Mouse (Mus musculus): ENCODE measurements around the gene Creb3l4. TPM values are rescaled to one million over a fixed set of nuclear protein-coding genes. Genes with fewer than 3 reads are reported as not detected.
A peak's percentile ranks its signal among the peaks of the same experiment; 100 is the strongest.

Creb3l4 gene
- total and polyA plus RNA-seq, 3 experiments, result 0.21 to 0.89 (median 0.59) TPM

DNA sequence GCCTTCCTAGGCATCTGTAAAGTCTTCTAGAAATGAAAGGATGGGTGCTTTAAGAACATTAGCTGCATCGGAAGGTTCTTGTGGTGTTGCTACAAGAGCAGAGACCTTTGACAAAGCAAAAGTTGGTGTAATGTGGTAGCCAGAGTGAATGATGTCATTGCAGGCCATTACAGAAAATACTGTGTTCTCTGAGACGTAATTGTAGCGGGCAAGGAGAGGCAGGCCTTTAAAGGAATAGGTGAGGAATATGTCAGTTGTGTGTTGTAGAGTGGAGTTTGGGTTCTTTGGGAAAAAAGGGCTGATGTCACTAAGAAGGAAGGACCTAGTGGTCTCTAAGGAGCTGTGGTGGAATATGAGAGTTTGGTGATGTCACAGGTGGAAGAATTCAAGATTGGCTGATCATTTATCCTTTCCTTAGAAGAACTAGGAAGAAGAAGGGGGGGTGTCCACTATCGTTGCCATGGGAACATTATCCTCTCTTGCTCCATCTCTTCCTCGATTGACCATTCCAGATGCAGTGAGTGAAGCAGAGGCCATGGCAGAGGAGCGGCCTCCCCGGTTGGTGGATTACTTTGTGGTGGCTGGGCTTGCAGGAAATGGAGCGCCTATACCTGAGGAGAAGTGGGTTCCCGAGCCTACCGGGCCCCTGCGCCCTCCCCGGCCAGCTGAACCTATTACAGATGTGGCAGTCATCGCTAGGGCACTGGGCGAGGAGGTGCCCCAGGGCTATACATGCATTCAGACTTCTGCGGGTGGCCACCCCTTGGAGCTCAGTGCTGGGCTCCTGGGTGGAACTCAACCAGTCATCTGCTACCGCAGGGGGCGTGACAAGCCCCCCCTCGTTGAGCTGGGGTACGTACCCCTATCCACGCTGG is 23.8 kb upstream of the Creb3l4 start:
- peak overlapping the region; percentile 63 for H3K4me2 ChIP-seq (ENCODE audit: insufficient read depth, low read depth, poor library complexity, severe bottlenecking)
- TF ChIP-seq ELF1 (IDR thresholded peaks at IDR 0.05; ENCODE audit: low read depth, low read length) (0 out of 2 replicates have a peak, but pooled peaks have one; percentile 27), ZMIZ1 (IDR thresholded peaks at IDR 0.05; ENCODE audit: low read depth, low read length) (no peak), GABPA (IDR thresholded peaks at IDR 0.05; ENCODE audit: insufficient replicate concordance, low read depth, low read length) (no peak), MEF2A (IDR thresholded peaks at IDR 0.05; ENCODE audit: borderline replicate concordance, low read depth, low read length) (0 out of 2 replicates have a peak, but pooled peaks have one; percentile 24)
- peak overlapping the region; percentile 97 for H3K9ac ChIP-seq (ENCODE audit: insufficient read depth, low read depth)
- no peaks in the 10 kb centered on the region for H3K9me3 ChIP-seq (replicated peaks; ENCODE audit: low read length)
- peak overlapping the region; percentile 76 to 92 (median 90) for H3K4me3 ChIP-seq (replicated peaks in 1 of 3; ENCODE audit: low read depth in 2 of 3, low read length in 2 of 3, poor library complexity in 1 of 3)
- in situ Hi-C loops (cut with MboI; ENCODE audit: low pct_ligation_motif_present, low pct_unique_long_range_greater_than_20kb, low sequenced_read_pairs) (no loop called here), dilution Hi-C loops (cut with MboI; ENCODE audit: extremely low pct_ligation_motif_present, extremely low pct_unique_long_range_greater_than_20kb, low sequenced_read_pairs) (no loop called here)
- DNase-seq (ENCODE audit: extremely low read depth), result no peak
- H3K79me2 ChIP-seq (replicated peaks; ENCODE audit: control insufficient read depth, extremely low read depth, insufficient read depth, poor library complexity, severe bottlenecking), result peaks cover 28% of the 10 kb centered on the region
- H3K4me1 ChIP-seq (ENCODE audit: control insufficient read depth in 1 of 2, insufficient read depth in 2 of 2), result peaks cover 28 to 46% of the 10 kb centered on the region in 2 experiments
- peaks cover 57 to 69% of the 10 kb centered on the region in 2 experiments for H3K36me3 ChIP-seq (replicated peaks in 1 of 2; ENCODE audit: control insufficient read depth in 1 of 2, insufficient read depth in 1 of 2, low read length in 1 of 2)
- H3K27ac ChIP-seq (ENCODE audit: insufficient read depth, low read depth), result peak overlapping the region; percentile 98
- H3K27me3 ChIP-seq (replicated peaks), result no peaks in the 10 kb centered on the region

DNA sequence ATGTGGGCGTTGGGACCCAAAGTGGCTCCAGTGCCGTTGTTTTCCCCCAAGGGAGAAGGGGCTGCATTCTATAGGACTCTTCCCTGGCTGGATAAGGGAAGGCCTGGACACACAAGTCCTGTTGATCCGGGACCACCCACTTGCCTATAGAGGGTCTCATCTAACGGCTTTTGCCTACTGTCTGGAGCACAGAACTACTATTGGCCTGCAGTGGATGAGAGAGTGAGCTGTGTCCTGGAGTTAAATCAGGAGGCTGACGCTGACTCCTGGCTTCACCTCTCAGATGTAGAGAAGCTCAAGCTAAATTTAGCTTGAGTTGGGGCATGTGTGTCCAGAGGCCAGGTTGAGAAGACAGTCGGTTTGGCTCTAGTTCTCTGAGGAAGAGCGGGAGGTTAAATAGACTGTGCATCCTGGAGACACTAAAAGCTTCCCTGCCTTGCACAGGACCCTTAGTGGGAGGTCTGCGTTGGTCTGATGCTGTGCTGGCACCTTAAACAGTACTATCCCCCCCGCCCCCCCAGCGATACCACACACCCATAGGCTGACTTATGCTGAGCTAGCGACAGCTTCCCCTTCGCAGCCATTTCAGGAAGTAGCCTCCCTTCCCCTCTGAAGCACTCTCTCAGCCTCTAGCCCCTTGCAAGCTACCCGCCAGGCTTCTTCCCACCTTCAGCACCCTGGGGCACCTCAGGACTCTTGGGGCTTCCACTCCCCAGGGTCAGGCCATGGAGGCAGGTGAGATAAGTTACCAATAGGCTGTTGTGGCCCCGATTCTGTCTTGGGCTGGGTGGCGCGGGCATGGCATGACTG is 22.8 kb upstream of the Creb3l4 start:
- Histone ChIP-seq H3K36me3 (replicated peaks in 1 of 2; ENCODE audit: control insufficient read depth in 1 of 2, insufficient read depth in 1 of 2, low read length in 1 of 2) (peaks cover 57 to 69% of the 10 kb centered on the region in 2 experiments), H3K4me3 (replicated peaks in 1 of 3; ENCODE audit: low read depth in 2 of 3, low read length in 2 of 3, poor library complexity in 1 of 3) (peak overlapping the region; percentile 76 to 92 (median 90)), H3K9me3 (replicated peaks; ENCODE audit: low read length) (no peaks in the 10 kb centered on the region), H3K27me3 (replicated peaks) (no peaks in the 10 kb centered on the region), H3K9ac (ENCODE audit: insufficient read depth, low read depth) (peak overlapping the region; percentile 97), H3K27ac (ENCODE audit: insufficient read depth, low read depth) (peak overlapping the region; percentile 98), H3K4me2 (ENCODE audit: insufficient read depth, low read depth, poor library complexity, severe bottlenecking) (peak overlapping the region; percentile 63), H3K4me1 (ENCODE audit: control insufficient read depth in 1 of 2, insufficient read depth in 2 of 2) (peaks cover 28 to 56% of the 10 kb centered on the region in 2 experiments), H3K79me2 (replicated peaks; ENCODE audit: control insufficient read depth, extremely low read depth, insufficient read depth, poor library complexity, severe bottlenecking) (peaks cover 28% of the 10 kb centered on the region)
- peak; percentile 82 for DNase-seq (ENCODE audit: extremely low read depth)
- dilution Hi-C loops (cut with MboI; ENCODE audit: extremely low pct_ligation_motif_present, extremely low pct_unique_long_range_greater_than_20kb, low sequenced_read_pairs) (no loop called here), in situ Hi-C loops (cut with MboI; ENCODE audit: low pct_ligation_motif_present, low pct_unique_long_range_greater_than_20kb, low sequenced_read_pairs) (no loop called here)
- TF ChIP-seq MAZ (IDR thresholded peaks at IDR 0.05; ENCODE audit: low read depth, low read length), result no peak; the same call in 1 of the 2 replicates
- TF ChIP-seq NRF1 (IDR thresholded peaks at IDR 0.05; ENCODE audit: low read depth, low read length), result peak; percentile 22; the same call in 1 of the 2 replicates
- TF ChIP-seq POLR2AphosphoS2 (IDR thresholded peaks at IDR 0.05; ENCODE audit: low read depth, low read length), result peak; percentile 80
- peak; percentile 32 for TF ChIP-seq HCFC1 (IDR thresholded peaks at IDR 0.05; ENCODE audit: low read depth, low read length)
- TF ChIP-seq EP300 (IDR thresholded peaks at IDR 0.05; ENCODE audit: low read length), result 0 out of 2 replicates have a peak, but pooled peaks have one; percentile 10
- no peak; the same call in none of the 2 replicates for TF ChIP-seq CHD1 (IDR thresholded peaks at IDR 0.05; ENCODE audit: low read depth, low read length)
- TF ChIP-seq POLR2A (IDR thresholded peaks at IDR 0.05; ENCODE audit: low read depth, low read length), result peak; percentile 95
- TF ChIP-seq ZC3H11A (IDR thresholded peaks at IDR 0.05; ENCODE audit: low read depth, low read length), result no peak
- TF ChIP-seq BHLHE40 (IDR thresholded peaks at IDR 0.05; ENCODE audit: low read depth, low read length), result no peak
- TF ChIP-seq MAX (IDR thresholded peaks at IDR 0.05; ENCODE audit: low read length), result peak; percentile 34; the same call in 1 of the 2 replicates
- TF ChIP-seq CTCF (conservative IDR thresholded peaks at IDR 0.05 in 1 of 2, IDR thresholded peaks at IDR 0.05 in 1 of 2; ENCODE audit: low read depth in 2 of 2, low read length in 2 of 2), result no peak
- TF ChIP-seq ELF1 (IDR thresholded peaks at IDR 0.05; ENCODE audit: low read depth, low read length), result peak; percentile 86
- TF ChIP-seq MYC (IDR thresholded peaks at IDR 0.05; ENCODE audit: low read depth, low read length), result peak; percentile 25; the same call in 1 of the 2 replicates
- peak; percentile 91 for TF ChIP-seq TBP (conservative IDR thresholded peaks at IDR 0.05; ENCODE audit: low read depth, low read length)
- TF ChIP-seq NELFE (IDR thresholded peaks at IDR 0.05; ENCODE audit: low read depth, low read length), result peak; percentile 97
- peak; percentile 66 for TF ChIP-seq TCF12 (IDR thresholded peaks at IDR 0.05; ENCODE audit: low read depth, low read length)
- TF ChIP-seq ZMIZ1 (IDR thresholded peaks at IDR 0.05; ENCODE audit: low read depth, low read length), result peak; percentile 93
- TF ChIP-seq UBTF (IDR thresholded peaks at IDR 0.05; ENCODE audit: low read depth, low read length), result no peak
- TF ChIP-seq RCOR1 (conservative IDR thresholded peaks at IDR 0.05; ENCODE audit: low read depth, low read length), result no peak
- no peak; the same call in 1 of the 2 replicates for TF ChIP-seq MXI1 (IDR thresholded peaks at IDR 0.05; ENCODE audit: low read depth, low read length)
- TF ChIP-seq MEF2A (IDR thresholded peaks at IDR 0.05; ENCODE audit: borderline replicate concordance, low read depth, low read length), result 0 out of 2 replicates have a peak, but pooled peaks have one; percentile 50
- peak; percentile 44; the same call in 1 of the 2 replicates for TF ChIP-seq MAFK (IDR thresholded peaks at IDR 0.05; ENCODE audit: insufficient replicate concordance, low read length)
- peak; percentile 89 for TF ChIP-seq SIN3A (IDR thresholded peaks at IDR 0.05; ENCODE audit: low read length)
